In genomic region chr17:29796086-29796485, GRCm38 (mm10) we compare ENCODE assay signal across 8 mouse cellular contexts.
DNase-seq lines count a peak whose midpoint lies in the region; ATAC-seq and TF ChIP-seq lines count a peak whose summit lies in the region.

No protein-coding gene starts in this region.

- peak; percentile 46; the same call in 1 of the 2 replicates for TF ChIP-seq CTCF in E14TG2a.4 (conservative IDR thresholded peaks at IDR 0.05; ENCODE audit: low read length)

- no peaks in the 10 kb centered on the region for H3K9me3 ChIP-seq in E14TG2a.4 (ENCODE audit: low read length)
- no peaks in the 10 kb centered on the region for H3K9me3 ChIP-seq in embryonic facial prominence, embryonic 12.5 days

- 12% methylated on average over 7 of the region's 7 CpGs for WGBS in embryonic facial prominence, embryonic 12.5 days

- H3K4me1 ChIP-seq in E14TG2a.4 (replicated peaks; ENCODE audit: low read depth, low read length) = peaks cover 80% of the 10 kb centered on the region
- H3K4me1 ChIP-seq in embryonic facial prominence, embryonic 12.5 days = peaks cover 26% of the 10 kb centered on the region

- H3K27ac ChIP-seq in embryonic facial prominence, embryonic 12.5 days = peak overlapping the region; percentile 77; the same call in 1 of the 2 replicates

- ATAC-seq in embryonic facial prominence, embryonic 12.5 days (ENCODE audit: insufficient number of reproducible peaks, insufficient read depth, low FRiP score, low TSS enrichment) = no peak

- H3K9ac ChIP-seq in embryonic facial prominence, embryonic 12.5 days = no peak overlapping the region

- intact Hi-C loops in heart, postnatal 36 days (cut with DNase I) = loop anchor here (1.0 to 10.0 kb wide), 3 partner anchors 61 to 659 kb away; no protein-coding TSS in a partner anchor

- H3K36me3 ChIP-seq in E14TG2a.4 (ENCODE audit: insufficient read depth, low read length) = no peaks in the 10 kb centered on the region
- no peaks in the 10 kb centered on the region for H3K36me3 ChIP-seq in embryonic facial prominence, embryonic 12.5 days

- peak; percentile 84 to 92 for DNase-seq in adrenal gland, postnatal 36 days
- DNase-seq in heart, postnatal 36 days = peak; percentile 73 to 86
- DNase-seq in layer of hippocampus, postnatal 14 days (ENCODE audit: low spot score in 2 of 2) = peak; percentile 58 to 74
- peak; percentile 75 to 82 for DNase-seq in lung, postnatal 4 days
- DNase-seq in retina, embryonic 14.5 days (ENCODE audit: low spot score) = peak; percentile 84
- peak; percentile 48 to 69 for DNase-seq in urinary bladder, adult 18-20 months (ENCODE audit: low spot score in 2 of 2)

- no peak overlapping the region; the same call in 1 of the 2 replicates for H3K4me2 ChIP-seq in embryonic facial prominence, embryonic 12.5 days (replicated peaks)

- H3K27me3 ChIP-seq in E14TG2a.4 (ENCODE audit: insufficient read depth, low read length) = peaks cover 11% of the 10 kb centered on the region
- H3K27me3 ChIP-seq in embryonic facial prominence, embryonic 12.5 days = no peaks in the 10 kb centered on the region

- H3K4me3 ChIP-seq in E14TG2a.4 (replicated peaks; ENCODE audit: low read length) = no peak overlapping the region
- H3K4me3 ChIP-seq in embryonic facial prominence, embryonic 12.5 days = no peak overlapping the region
